Mouse (Mus musculus): ENCODE data around the gene Lsm7. TPM values are rescaled to one million over a fixed set of nuclear protein-coding genes. Genes with fewer than 3 reads are reported as not detected.

Gene Lsm7
- polyA plus RNA-seq, 1 experiment from 2014 or later = 337 TPM

DNA sequence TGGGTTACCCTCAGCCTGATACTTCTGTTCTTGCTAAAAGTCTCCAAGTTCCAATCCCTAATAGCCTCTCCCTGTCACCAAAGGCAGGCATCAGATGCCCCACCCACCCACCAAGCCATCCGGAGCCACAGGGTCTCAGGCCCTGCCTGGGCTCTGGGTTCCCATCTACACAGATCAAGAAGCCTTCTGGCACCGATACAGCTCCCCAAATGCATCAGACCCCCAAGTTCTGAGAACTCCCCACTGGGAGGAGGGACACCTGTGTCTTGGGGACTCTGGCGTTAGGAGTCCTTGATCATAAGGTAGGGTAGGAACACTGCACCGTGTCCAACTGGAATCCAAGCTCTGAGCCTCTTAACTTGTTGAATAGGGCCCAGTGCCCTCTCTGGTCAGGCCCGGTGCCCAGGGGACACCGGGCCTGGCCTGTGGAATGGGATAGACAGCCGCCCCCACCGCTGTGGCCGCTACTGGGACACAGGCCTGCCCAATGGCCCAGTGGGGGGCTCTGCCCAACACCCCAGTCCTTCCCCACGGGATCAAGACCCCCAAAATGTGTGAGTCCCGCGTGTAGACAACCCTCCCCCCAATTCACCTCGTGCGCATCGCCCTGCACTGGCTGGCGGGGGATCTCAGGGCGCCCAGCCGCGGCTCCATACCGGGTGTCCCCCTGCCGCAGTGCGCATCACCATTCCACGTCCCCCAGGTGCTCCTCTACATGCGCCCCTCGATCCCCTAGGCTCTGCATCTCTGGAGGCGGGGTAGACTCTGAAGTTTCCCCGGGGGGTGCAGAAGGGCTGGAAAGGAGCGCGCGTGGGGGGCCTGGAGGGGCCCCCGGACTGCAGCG lies 11.7 kb downstream of the Lsm7 start:
- no peak for ATAC-seq (ENCODE audit: insufficient read depth)
- TF ChIP-seq CTCF (IDR thresholded peaks at IDR 0.05; ENCODE audit: low read depth) = no peak

DNA sequence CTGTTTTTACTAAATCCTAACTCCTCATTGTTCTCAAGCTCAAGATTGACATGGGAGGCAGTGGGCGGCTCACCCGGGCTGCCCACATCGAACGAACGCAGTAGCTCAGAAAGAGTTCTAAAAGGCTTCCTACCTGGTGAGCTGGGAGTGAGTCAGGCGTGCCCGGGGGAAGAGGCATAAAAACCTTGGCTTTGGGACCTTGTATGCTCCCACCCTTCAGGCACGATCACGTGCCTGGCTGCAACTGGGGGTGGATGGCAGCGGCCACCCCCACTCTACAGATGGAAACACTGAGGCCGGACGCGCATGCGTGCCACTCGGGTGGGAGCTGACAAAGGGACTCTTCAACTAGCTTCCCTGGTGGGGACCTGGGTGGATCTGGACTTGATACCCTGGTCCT lies 12.7 kb downstream of the Lsm7 start:
- H3K27me3 ChIP-seq (ENCODE audit: insufficient read depth, low read length) = peaks cover 44% of the 10 kb centered on the region
- H3K9ac ChIP-seq = no peak overlapping the region
- H3K36me3 ChIP-seq (ENCODE audit: insufficient read depth) = no peaks in the 10 kb centered on the region
- DNase-seq (no peak), ATAC-seq (ENCODE audit: insufficient read depth) (no peak)
- H3K4me1 ChIP-seq (ENCODE audit: insufficient read depth) = no peaks in the 10 kb centered on the region
- WGBS = 78% methylated on average over 15 of the region's 15 CpGs
- H3K27ac ChIP-seq (ENCODE audit: low read depth) = no peak overlapping the region
- no peak overlapping the region for H3K4me2 ChIP-seq
- TF ChIP-seq CTCF (IDR thresholded peaks at IDR 0.05; ENCODE audit: low read depth) = no peak
- no peaks in the 10 kb centered on the region for H3K9me3 ChIP-seq (ENCODE audit: low read depth, low read length)
- no peak overlapping the region for H3K4me3 ChIP-seq (ENCODE audit: low read depth, low read length)

More for the DNA sequence above, 11.7 kb downstream of the Lsm7 start:
- 9% methylated on average over 32 of the region's 32 CpGs for WGBS
- H3K27ac ChIP-seq (ENCODE audit: low read depth) = no peak overlapping the region
- H3K4me2 ChIP-seq = peak overlapping the region; percentile 69
- no peak for DNase-seq
- H3K4me3 ChIP-seq (ENCODE audit: low read depth, low read length) = peak overlapping the region; percentile 41
- no peaks in the 10 kb centered on the region for H3K4me1 ChIP-seq (ENCODE audit: insufficient read depth)
- peak overlapping the region; percentile 47 for H3K9ac ChIP-seq
- H3K27me3 ChIP-seq (ENCODE audit: insufficient read depth, low read length) = peaks cover 43% of the 10 kb centered on the region
- H3K9me3 ChIP-seq (ENCODE audit: low read depth, low read length) = no peaks in the 10 kb centered on the region
- no peaks in the 10 kb centered on the region for H3K36me3 ChIP-seq (ENCODE audit: insufficient read depth)

DNA sequence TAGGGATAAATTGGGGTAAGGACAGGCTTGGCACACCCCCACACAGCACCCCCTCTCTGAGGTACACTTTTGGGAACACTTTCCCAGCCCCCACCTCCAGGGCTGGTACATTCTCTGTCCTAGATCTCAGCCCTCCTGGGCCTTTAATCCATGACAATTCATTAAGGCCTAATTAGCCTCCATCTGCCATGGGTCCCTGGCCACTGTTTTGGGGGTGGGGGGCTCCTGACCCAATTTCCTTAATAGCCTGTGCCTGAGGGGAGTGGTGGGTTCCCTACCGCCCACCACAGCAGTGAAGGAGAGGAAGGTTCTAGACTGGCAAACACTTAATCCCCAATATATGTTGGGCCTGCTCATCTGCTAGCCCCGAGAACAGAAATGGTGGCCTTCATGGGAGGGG lies 13.3 kb downstream of the Lsm7 start:
- Histone ChIP-seq H3K27me3 (ENCODE audit: insufficient read depth, low read length) (peaks cover 51% of the 10 kb centered on the region), H3K36me3 (ENCODE audit: insufficient read depth) (no peaks in the 10 kb centered on the region), H3K9ac (no peak overlapping the region), H3K9me3 (ENCODE audit: low read depth, low read length) (no peaks in the 10 kb centered on the region), H3K4me2 (no peak overlapping the region), H3K4me1 (ENCODE audit: insufficient read depth) (no peaks in the 10 kb centered on the region), H3K4me3 (ENCODE audit: low read depth, low read length) (no peak overlapping the region), H3K27ac (ENCODE audit: low read depth) (no peak overlapping the region)
- ATAC-seq (ENCODE audit: insufficient read depth) = no peak
- TF ChIP-seq CTCF (IDR thresholded peaks at IDR 0.05; ENCODE audit: low read depth) = no peak
- no peak for DNase-seq
- 80% methylated on average over 2 of the region's 2 CpGs for WGBS

DNA sequence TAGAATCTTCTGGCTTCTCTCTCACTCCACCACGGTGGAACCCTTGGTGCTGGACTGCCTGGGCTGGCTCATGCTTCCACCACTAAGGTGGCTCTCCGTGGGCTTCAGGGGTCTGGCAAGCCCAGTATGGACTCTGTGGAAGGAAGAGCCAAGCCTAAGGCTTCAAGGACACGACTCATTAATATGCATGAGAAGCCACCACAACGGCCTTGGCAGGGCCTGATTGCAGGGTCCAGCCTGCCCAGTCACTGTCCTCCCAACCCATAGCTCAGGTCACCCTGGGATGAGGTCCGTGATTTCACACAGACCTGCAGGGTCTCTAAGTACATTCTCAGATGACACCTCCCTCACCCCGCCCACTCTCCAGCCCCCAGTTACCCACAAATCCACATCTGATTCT lies 15.2 kb downstream of the Lsm7 start:
- no peaks in the 10 kb centered on the region for H3K9me3 ChIP-seq (ENCODE audit: low read depth, low read length)
- no peak overlapping the region for H3K9ac ChIP-seq
- WGBS = 55% methylated on average over 6 of the region's 6 CpGs
- ATAC-seq (ENCODE audit: insufficient read depth) = no peak
- DNase-seq = no peak
- H3K27me3 ChIP-seq (ENCODE audit: insufficient read depth, low read length) = peaks cover 57% of the 10 kb centered on the region
- TF ChIP-seq CTCF (IDR thresholded peaks at IDR 0.05; ENCODE audit: low read depth) = no peak
- no peaks in the 10 kb centered on the region for H3K36me3 ChIP-seq (ENCODE audit: insufficient read depth)
- H3K4me3 ChIP-seq (ENCODE audit: low read depth, low read length) = no peak overlapping the region
- H3K27ac ChIP-seq (ENCODE audit: low read depth) = no peak overlapping the region
- no peaks in the 10 kb centered on the region for H3K4me1 ChIP-seq (ENCODE audit: insufficient read depth)
- H3K4me2 ChIP-seq = no peak overlapping the region

DNA sequence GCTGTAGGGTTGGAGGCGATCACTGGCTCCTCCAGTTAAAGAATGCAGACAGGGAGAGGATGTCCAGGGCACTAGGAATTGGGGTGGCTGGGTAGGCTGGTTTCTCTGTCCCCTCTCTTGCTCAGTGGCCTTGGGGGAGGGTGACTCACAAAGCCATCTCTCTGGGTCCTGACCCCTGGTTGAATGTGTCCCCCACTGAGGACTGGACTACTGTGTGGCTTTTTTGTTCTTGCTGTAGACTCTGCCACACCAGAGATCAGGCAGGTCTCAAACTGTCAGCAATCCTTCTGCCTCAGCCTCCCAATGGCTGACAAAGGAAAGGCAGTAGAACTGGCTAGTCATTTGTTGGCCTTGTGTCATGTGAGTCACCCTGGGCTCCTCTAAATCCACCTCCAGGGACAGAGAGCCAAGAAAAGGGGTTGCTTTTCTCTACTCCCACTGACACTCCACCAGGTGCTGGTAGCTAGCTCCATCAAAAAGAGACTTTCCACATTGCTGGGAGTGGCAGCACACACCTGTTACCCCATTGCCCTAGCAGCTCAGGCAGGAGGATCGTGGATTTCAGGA lies 16.6 kb downstream of the Lsm7 start:
- no peak for TF ChIP-seq CTCF (IDR thresholded peaks at IDR 0.05; ENCODE audit: low read depth)
- Histone ChIP-seq H3K9ac (no peak overlapping the region), H3K27ac (ENCODE audit: low read depth) (no peak overlapping the region), H3K9me3 (ENCODE audit: low read depth, low read length) (no peaks in the 10 kb centered on the region), H3K27me3 (ENCODE audit: insufficient read depth, low read length) (peaks cover 57% of the 10 kb centered on the region), H3K4me1 (ENCODE audit: insufficient read depth) (no peaks in the 10 kb centered on the region), H3K36me3 (ENCODE audit: insufficient read depth) (no peaks in the 10 kb centered on the region), H3K4me3 (ENCODE audit: low read depth, low read length) (no peak overlapping the region), H3K4me2 (no peak overlapping the region)
- WGBS = 61% methylated on average over 2 of the region's 2 CpGs
- DNase-seq (no peak), ATAC-seq (ENCODE audit: insufficient read depth) (no peak)

DNA sequence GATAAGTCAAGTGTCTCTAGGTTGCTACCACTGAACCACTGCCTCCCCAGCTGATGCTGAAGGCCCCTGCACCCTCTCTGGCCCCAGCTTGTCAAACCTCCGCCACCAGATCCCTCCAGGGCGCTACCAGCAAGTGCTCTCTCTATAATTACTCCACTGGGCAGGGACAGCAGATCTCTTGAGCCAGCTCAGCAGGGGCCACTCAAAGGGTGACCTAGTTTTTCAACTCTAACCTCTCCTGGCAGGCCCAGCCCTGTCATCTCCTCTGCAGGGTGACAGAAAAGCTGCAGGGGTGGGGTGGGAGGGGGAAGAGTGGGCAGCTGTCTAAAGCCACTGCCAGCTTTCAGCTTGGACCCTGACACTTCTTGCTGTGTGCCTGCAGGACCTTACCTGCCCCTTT lies 17.2 kb downstream of the Lsm7 start:
- Histone ChIP-seq H3K27me3 (ENCODE audit: insufficient read depth, low read length) (peaks cover 53% of the 10 kb centered on the region), H3K4me3 (ENCODE audit: low read depth, low read length) (no peak overlapping the region), H3K36me3 (ENCODE audit: insufficient read depth) (no peaks in the 10 kb centered on the region), H3K9ac (no peak overlapping the region), H3K9me3 (ENCODE audit: low read depth, low read length) (no peaks in the 10 kb centered on the region), H3K4me2 (no peak overlapping the region), H3K4me1 (ENCODE audit: insufficient read depth) (no peaks in the 10 kb centered on the region), H3K27ac (ENCODE audit: low read depth) (no peak overlapping the region)
- no peak for ATAC-seq (ENCODE audit: insufficient read depth)
- 14% methylated on average over 2 of the region's 2 CpGs for WGBS
- TF ChIP-seq CTCF (IDR thresholded peaks at IDR 0.05; ENCODE audit: low read depth) = no peak
- no peak for DNase-seq

DNA sequence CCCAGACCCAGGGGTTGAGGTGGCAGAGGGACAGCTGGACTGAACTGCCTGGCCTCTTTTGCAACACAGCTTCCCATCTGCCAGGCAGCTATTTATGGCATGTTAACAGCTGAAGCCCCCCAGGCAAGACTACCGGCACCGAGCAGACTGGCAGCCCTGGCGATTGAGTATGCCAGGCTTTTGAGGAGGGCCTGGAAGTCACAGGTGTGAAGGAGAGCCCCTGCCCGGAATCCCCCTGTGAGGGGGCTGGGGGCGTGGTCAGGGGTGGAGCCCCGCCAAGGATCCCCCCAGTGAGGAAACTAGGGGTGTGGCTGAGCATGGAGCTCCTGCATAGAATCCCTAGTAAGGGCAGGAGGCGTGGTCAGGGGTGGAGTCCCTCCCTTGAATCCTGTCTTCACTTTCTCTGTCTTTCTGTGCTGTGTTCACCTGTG lies 18.0 kb downstream of the Lsm7 start:
- Histone ChIP-seq H3K36me3 (ENCODE audit: insufficient read depth) (no peaks in the 10 kb centered on the region), H3K9me3 (ENCODE audit: low read depth, low read length) (no peaks in the 10 kb centered on the region), H3K9ac (no peak overlapping the region), H3K27me3 (ENCODE audit: insufficient read depth, low read length) (peaks cover 44% of the 10 kb centered on the region), H3K4me3 (ENCODE audit: low read depth, low read length) (no peak overlapping the region), H3K4me2 (no peak overlapping the region), H3K4me1 (ENCODE audit: insufficient read depth) (no peaks in the 10 kb centered on the region), H3K27ac (ENCODE audit: low read depth) (no peak overlapping the region)
- no peak for TF ChIP-seq CTCF (IDR thresholded peaks at IDR 0.05; ENCODE audit: low read depth)
- 48% methylated on average over 7 of the region's 7 CpGs for WGBS
- no peak for ATAC-seq (ENCODE audit: insufficient read depth)
- DNase-seq = no peak

All from lung, embryonic 14.5 days (tissue).